Mouse (Mus musculus) c-Kit-positive CD71-negative TER-119-negative erythroid progenitor cells, embryonic 14.5 days (primary cell): ENCODE results near the gene Vsig2.

ENCODE experiments used
- DNase-seq: peaks from one replicate; pipeline ENCODE4 v3.0.0-alpha.2; 2013; ENCODE audit warnings: low read depth

Gene Vsig2

GRCm38 (mm10) chr9:37567454-37567853 lies 28.4 kb downstream of the Vsig2 start:
- no peak for DNase-seq

- DNase-seq, result no peak
Observed at GRCm38 (mm10) chr9:37567892-37568604, 29.0 kb downstream of the Vsig2 start.

GRCm38 (mm10) chr9:37568605-37569214 lies 29.7 kb downstream of the Vsig2 start:
- DNase-seq, result no peak

GRCm38 (mm10) chr9:37569231-37569835 lies 30.3 kb downstream of the Vsig2 start:
- no peak for DNase-seq

GRCm38 (mm10) chr9:37572204-37572876 lies 33.3 kb downstream of the Vsig2 start:
- DNase-seq, result no peak

- DNase-seq, result no peak
Observed at GRCm38 (mm10) chr9:37576436-37576930, 37.4 kb downstream of the Vsig2 start.

- DNase-seq, result no peak
Observed at GRCm38 (mm10) chr9:37583594-37583993, 44.5 kb downstream of the Vsig2 start.

- DNase-seq, result no peak
Observed at GRCm38 (mm10) chr9:37586718-37587117, 47.7 kb downstream of the Vsig2 start.

GRCm38 (mm10) chr9:37590381-37590780 lies 51.3 kb downstream of the Vsig2 start:
- DNase-seq, result no peak

- no peak for DNase-seq
Observed at GRCm38 (mm10) chr9:37592025-37592424, 53.0 kb downstream of the Vsig2 start.

- DNase-seq, result no peak
Observed at GRCm38 (mm10) chr9:37592633-37593032, 53.6 kb downstream of the Vsig2 start.

- no peak for DNase-seq
Observed at GRCm38 (mm10) chr9:37593690-37594089, 54.6 kb downstream of the Vsig2 start.
